Mouse (Mus musculus): ENCODE data around the gene Smc3. TPM values are rescaled to one million over a fixed set of nuclear protein-coding genes. Genes with fewer than 3 reads are reported as not detected.
"Not testable (repeated sequence)": the region's sequence is repeated elsewhere in the genome, so short reads cannot be mapped to it uniquely, and the experiment has no call there.

The Smc3 gene
- polyA plus RNA-seq, 1 experiment: 4.8 TPM

DNA sequence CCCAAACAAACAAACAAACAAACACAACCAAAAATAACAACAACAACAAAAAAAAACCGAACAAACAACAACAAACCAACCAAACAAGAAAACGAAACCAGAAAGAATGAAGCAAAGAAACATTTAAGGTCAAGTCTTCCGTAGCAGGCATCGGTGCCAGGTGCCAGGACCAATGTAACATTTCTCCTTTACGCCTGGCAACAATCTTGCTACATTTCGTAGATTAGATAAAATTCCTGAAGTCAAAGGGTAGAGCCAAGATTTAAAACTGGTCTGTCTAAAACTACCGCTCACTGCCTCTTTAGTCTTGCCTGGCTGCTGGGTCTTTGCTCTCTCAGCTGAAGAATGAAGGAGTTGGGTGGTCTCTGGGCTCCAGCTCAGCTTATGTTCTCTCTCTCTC lies 24.1 kb upstream of the Smc3 start:
- no peak for DNase-seq (ENCODE audit: low read depth)

GRCm38 (mm10) chr19:53577025-53577800 lies 23.0 kb upstream of the Smc3 start:
- no peak for DNase-seq (ENCODE audit: low read depth)

GRCm38 (mm10) chr19:53578597-53579252 lies 21.5 kb upstream of the Smc3 start:
- no peak for DNase-seq (ENCODE audit: low read depth)

DNA sequence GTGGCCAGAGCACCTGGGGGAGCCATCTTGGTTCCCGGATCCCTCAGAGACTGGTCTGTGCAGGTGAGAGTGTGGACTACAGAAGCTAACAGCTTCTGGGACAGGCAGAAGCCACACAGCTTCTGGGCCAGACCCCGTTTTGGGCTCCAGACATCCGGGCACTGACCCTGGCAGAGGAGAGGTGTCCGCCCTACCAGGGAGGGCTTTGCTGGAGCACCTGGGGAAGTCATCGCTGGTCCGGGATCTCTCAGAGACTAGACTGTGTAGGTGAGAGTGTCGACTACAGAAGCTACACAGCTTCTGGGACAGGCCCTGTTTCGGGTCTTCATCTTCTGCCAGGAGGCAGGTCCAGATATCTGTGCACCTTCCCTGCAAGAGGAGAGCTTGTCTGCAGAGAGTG lies 19.9 kb upstream of the Smc3 start:
- DNase-seq (ENCODE audit: low read depth): not testable (repeated sequence)

DNA sequence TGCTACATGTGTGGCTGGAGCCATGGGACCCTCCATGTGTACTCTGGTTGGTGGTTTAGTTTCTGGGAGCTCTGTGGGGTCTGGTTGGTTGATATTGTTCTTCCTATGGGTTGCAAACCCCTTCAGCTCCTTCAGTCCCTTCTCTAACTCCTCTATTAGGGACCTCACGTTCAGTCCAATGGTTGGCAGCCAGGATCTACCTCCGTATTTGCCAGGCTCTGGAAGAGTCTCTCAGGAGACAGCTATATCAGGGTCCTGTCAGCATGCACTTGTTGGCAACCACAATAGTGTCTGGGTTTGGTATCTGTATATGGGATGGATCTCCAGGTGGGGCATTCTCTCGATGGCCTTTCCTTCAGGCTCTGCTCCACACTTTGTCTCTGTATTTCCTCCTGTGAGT lies 12.5 kb upstream of the Smc3 start:
- DNase-seq (ENCODE audit: low read depth): not testable (repeated sequence)

GRCm38 (mm10) chr19:53588968-53589367 lies 11.2 kb upstream of the Smc3 start, which contains the start of gene Nutf2-ps1:
Gene Nutf2-ps1, minus strand, starts transcription at chr19:53589068.
- not testable (repeated sequence) for DNase-seq (ENCODE audit: low read depth)

- DNase-seq (ENCODE audit: low read depth): no peak
Measured at GRCm38 (mm10) chr19:53596723-53597474, 3.3 kb upstream of the Smc3 start.

GRCm38 (mm10) chr19:53600549-53601362 lies 558 bp downstream of the Smc3 start:
- DNase-seq (ENCODE audit: low read depth): no peak

DNA sequence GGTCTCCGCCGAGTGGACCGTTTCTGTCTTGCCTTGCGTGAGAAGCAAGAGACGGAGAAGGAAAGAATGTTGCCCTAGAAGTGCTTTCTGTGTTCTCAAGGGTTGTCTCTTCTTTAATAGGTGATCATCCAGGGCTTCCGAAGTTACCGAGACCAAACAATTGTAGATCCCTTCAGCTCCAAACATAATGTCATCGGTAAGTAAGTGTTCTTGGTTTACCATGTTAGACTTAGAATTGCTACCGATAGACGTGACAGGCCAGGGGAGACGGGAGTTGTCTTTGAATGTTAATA lies 1.1 kb downstream of the Smc3 start:
- DNase-seq (ENCODE audit: low read depth): no peak

DNA sequence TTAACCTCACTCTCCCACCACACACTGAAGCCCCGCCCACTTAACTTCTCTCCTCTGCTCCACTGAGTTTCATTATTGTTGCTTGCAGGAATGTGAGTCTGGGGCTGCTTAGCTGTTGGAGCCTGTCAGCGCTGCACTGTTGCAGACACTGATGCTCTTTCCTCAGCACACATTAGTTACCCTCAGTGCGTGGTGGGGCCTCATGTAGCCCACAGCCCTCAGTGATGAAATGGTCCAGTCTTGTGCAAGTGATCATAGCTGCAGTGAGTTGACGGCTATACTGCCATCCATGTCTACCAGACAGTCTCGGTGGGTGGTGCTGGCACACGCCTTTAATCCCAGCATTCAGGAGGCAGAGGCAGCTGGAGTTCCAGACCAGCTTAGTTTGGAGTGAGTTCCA lies 8.7 kb downstream of the Smc3 start:
- no peak for DNase-seq (ENCODE audit: low read depth)

DNA sequence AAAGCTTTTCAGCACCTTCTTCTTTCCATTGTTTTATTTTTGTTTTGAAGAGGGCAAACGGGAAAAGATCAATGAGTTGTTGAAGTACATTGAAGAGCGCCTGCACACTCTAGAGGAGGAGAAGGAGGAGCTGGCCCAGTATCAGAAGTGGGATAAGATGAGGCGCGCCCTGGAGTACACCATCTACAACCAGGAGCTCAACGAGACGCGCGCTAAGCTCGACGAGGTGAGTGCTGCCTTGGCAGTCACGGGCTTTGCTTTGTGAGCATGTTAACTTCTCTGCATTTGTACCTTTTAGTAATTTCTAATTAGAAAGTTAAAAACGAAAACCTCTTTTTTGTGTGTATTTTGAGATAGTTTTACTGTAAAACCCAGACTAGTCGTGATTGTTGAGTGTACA lies 21.5 kb downstream of the Smc3 start:
- DNase-seq (ENCODE audit: low read depth): no peak

DNA sequence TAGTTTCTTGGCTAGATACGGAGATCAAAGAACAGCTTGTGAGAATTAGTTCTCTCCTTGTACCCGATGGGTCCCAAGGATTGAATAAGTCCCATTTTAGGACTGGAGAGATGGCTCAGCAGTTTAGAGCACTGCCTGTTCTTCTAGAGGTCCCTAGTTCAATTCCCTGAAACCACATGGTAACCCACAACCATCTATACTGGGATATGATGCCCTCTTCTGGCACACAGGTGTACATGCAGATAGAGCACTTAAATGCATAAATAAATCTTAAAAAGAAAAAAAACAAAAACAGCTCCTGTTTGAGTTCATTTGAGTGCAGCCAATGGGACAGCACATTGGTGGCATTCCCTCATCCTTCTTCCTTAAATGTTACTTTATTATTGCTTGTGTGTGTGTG lies 37.8 kb downstream of the Smc3 start:
- no peak for DNase-seq (ENCODE audit: low read depth)

DNA sequence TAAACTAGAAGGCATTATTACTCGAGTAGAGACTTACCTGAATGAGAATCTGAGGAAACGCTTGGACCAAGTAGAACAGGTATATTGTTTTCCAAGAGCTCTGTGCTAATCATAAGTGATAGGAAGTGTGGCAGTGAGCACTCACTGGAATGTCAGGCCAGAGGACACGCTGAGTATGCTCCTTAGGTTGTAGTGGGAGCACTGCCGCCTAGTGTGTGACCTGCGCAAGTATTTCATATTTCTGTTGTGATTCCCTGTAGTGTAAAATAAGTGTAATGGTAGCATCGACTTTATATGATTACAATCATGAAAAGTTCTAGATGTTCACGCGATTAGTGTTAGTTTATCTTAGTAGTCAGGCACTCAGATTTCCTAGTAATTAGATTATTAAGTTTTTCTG lies 38.5 kb downstream of the Smc3 start:
- DNase-seq (ENCODE audit: low read depth): no peak

DNA sequence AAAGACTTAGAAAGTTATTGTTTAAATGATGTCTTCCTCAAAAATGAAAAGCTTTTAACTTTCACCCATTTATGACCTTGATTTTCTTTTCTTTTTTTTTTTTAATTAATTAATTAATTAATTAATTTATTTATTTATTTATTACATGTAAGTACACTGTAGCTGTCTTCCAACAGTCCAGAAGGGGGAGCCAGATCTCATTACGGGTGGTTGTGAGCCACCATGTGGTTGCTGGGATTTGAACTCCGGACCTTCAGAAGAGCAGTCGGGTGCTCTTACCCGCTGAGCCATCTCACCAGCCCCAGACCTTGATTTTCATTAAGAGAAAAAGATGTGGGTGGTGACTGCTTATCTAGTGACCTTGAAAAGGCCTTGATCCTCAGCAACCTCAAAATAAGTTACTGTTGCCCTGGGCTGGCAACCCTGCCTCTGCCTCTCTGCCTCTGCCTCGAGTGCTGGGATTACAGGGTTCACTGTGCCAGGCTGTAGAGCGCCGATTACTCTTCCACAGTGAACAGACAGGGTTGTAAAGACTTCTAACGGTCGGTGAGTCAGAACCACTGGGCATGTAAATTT lies 43.9 kb downstream of the Smc3 start:
- no peak for DNase-seq (ENCODE audit: low read depth)

GRCm38 (mm10) chr19:53647301-53647700 lies 47.1 kb downstream of the Smc3 start:
- DNase-seq (ENCODE audit: low read depth): no peak

GRCm38 (mm10) chr19:53648056-53648455 lies 47.9 kb downstream of the Smc3 start:
- DNase-seq (ENCODE audit: low read depth): no peak

DNA sequence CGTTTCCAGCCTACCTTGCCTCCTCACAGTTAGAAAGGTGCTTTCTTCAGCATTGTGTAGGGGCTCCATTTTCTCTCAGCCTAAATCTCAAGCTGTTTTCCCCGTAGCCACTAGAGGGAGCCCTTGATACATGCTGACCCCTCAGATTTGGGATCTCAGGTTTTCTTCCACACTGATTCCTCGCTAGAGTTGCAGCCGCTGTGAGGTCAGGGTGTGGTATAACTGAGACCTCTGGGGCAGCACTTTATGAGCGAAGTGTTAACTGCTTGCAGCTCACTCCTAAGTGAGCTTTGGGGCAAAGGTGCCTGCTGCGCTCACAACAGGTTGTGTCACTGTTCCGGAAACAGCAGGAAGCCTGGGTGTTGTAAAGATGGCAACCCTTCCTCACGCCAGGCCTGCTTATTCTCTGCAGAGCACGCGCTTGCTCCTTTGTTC lies 48.6 kb downstream of the Smc3 start:
- DNase-seq (ENCODE audit: low read depth): no peak

DNA sequence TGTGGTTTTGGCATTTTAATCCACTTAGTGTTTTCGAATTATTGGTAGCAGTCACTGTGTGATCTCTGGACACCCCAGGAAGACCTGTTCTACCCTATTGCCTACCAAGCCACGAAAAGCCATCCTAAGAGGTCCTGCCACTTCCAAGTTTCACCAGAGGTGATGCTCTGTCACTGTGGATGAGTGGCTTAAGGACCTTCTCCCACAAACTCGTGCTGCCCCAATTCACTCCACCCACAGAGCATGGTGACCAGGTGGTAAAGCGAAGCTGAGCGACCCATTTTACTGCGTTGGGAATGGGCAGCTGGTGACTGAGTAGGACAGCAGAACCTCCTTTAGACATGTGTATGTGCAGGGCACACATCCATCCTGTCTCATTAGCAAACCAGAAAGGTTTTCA lies 49.2 kb downstream of the Smc3 start:
- DNase-seq (ENCODE audit: low read depth): no peak

DNA sequence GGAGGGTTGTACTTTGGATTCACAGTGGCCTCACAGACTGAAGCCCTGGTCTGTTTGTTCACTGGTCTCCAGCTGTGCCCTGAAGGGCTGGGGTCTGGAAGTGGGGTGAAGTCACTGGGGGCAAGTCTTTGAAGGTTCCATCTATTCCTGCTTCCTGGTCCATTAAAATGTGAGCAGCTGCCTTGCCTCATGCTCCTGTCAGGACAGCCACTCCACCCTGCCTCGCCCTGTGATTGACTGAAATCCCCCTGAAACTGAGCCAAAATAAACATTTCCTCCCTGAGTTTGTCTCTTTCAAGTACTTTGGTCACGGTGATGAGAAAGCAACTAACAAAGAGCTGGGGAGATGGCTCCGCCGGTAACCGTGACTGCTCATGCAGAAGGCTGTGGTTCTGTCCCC lies 49.6 kb downstream of the Smc3 start:
- DNase-seq (ENCODE audit: low read depth): no peak

DNA sequence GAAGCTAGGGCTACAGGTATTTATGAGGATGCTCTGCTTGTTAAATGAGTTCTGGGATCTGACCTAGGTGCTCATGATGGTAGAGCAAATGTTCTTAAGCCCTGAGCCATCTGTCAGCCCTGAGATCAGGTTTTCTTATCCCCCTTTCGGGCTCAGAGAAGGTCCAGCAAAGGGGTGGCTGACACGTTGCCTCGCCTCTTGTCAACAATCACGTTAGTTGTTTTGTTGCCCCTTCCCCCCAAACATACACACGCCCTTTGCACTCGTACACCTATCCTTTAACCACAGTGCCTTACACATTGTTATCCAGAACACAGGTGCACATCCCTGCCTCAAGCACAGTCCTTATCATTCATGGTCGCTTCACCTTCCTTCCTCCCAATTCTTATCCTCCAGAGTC lies 50.7 kb downstream of the Smc3 start:
- no peak for DNase-seq (ENCODE audit: low read depth)

GRCm38 (mm10) chr19:53652267-53652666 lies 52.1 kb downstream of the Smc3 start:
- DNase-seq (ENCODE audit: low read depth): no peak

All from gonadal fat pad, adult 2 months (tissue).